Mouse (Mus musculus) lung, postnatal 10 days (tissue): ENCODE data around the gene Gnb3.
"Not testable (repeated sequence)": the region's sequence is repeated elsewhere in the genome, so short reads cannot be mapped to it uniquely, and the experiment has no call there.

Source experiments
- DNase-seq: peaks from one replicate; pipeline ENCODE4 v3.0.0; 2021

Gene Gnb3

GRCm38 (mm10) chr6:124856916-124857839, 17.1 kb upstream of the Gnb3 start, which contains the start of gene P3h3:
Gene P3h3 (minus strand): TSS chr6:124857752.
- peak; percentile 90 for DNase-seq

- DNase-seq, result no peak
These were observed 16.2 kb upstream of the Gnb3 start for GRCm38 (mm10) chr6:124856321-124856720.

DNA sequence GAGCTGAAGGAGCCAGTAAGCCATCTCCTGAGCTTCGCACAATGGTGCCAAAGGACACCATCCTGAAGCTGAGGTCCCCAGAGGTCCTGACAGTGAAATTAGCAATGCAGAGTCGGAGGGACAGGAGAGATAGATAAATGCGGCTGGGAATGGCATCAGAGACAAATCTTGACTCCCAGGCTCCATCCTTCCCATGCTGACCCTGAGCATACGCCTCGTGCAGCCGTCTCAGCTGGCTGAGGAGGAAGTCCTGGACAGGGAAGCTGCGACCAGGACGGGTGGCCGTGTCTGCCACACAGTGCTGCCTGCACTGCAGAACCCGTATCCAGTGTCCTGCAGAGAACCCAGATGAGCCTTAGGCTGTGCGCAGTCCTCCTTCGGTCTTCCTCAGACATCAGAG, 14.6 kb upstream of the Gnb3 start:
- DNase-seq, result no peak

DNA sequence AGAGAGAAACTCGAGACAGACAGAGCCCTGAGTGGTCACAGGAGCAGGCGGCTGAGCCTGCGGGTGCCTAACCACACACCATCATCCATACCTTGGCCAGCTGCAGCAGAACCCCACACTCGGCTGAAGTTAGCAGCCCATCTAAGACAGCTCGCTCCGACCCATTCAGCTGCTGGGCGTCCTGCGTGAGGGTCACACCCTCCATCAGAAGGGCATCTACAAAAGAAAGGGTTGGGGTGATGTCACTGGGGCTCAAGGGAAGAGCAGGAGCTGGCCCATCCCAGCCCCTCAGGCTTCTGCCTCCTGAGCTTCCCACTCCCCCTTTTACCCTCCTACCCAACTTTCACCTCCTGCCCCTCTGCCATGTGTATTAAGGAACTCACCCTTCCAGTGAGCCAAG, 10.5 kb upstream of the Gnb3 start:
- DNase-seq, result no peak

DNA sequence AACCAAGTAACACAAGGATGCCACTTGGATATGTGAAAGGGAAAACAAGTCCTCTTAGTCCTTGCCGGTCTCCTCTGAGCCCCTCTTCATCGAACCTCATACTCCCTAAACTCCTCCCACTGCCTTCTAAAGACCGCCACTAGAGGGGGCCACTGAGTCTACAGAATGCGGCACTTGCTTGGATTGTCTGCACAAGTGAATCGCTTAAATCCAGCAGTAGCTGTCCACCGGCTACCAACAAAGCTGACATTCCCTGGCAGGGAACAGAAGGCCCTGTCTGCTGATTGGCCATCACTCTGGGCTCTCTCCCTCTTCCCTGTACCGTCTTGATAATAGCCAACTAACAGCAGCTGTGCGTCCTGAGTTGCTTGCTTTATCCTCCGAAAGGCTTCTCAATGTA, 7.2 kb upstream of the Gnb3 start:
- peak; percentile 96 for DNase-seq

GRCm38 (mm10) chr6:124839805-124840204, 270 bp downstream of the Gnb3 start:
- DNase-seq, result no peak

DNA sequence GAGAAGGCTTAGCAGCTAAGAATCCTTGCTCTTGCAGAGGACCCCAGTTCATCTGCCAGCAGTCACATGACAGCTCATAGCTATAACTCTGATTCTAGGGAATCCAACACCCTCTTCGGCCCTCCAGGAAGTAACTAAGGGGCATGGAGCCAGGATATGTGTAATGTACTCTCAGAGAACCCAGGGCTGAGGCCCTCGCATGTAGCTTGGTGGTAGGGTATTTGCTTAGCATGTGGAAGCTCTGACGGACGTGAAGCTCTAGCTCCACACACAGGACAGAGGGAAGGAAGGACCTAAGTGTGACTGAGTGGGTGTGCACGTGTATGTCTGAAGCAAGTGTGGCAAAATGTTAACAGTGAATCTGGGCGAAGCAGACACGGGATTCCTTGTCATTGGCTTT, 3.7 kb downstream of the Gnb3 start:
- peak; percentile 51 for DNase-seq

DNA sequence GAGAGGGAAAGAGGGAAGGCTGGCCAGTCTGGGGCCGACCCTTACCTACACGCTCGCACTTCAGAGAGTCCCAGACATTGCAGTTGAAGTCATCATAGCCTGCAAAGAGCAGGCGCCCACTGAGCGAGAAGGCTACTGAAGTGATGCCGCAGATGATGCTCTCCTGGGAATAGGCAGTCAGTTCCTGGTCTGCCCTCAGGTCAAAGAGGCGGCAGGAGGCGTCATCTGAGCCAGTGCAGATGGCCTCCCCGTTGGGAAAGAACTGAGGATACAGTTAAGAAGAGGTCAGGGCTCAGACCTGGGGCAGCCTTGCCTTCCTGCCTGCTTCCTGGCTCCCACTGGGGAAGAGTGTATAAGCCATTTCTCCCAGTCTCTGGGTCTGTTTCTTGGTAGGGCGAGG, 4.5 kb downstream of the Gnb3 start:
- DNase-seq, result peak; percentile 72

GRCm38 (mm10) chr6:124834512-124835081, 5.5 kb downstream of the Gnb3 start:
- DNase-seq, result no peak

GRCm38 (mm10) chr6:124831649-124832048, 8.4 kb downstream of the Gnb3 start:
- DNase-seq, result no peak

DNA sequence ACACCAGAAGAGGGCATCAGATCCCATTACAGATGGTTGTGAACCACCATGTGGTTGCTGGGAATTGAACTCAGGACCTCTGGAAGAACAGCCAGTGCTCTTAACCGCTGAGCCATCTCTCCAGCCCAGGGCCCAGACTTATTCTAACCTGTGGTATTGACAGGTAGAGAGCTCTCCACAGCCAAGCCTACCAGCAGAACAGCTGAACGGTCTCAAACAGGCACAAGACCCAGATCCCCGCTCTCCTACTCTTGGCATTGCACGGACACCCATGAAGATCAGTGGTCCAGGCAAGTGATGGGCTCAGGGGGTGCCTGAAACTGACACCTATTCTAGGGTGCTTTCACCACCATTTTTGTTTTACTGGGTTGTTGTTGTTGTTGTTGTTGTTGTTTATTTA, 8.9 kb downstream of the Gnb3 start:
- DNase-seq, result not testable (repeated sequence)

GRCm38 (mm10) chr6:124829799-124830700, 10.0 kb downstream of the Gnb3 start:
- peak; percentile 96 for DNase-seq

DNA sequence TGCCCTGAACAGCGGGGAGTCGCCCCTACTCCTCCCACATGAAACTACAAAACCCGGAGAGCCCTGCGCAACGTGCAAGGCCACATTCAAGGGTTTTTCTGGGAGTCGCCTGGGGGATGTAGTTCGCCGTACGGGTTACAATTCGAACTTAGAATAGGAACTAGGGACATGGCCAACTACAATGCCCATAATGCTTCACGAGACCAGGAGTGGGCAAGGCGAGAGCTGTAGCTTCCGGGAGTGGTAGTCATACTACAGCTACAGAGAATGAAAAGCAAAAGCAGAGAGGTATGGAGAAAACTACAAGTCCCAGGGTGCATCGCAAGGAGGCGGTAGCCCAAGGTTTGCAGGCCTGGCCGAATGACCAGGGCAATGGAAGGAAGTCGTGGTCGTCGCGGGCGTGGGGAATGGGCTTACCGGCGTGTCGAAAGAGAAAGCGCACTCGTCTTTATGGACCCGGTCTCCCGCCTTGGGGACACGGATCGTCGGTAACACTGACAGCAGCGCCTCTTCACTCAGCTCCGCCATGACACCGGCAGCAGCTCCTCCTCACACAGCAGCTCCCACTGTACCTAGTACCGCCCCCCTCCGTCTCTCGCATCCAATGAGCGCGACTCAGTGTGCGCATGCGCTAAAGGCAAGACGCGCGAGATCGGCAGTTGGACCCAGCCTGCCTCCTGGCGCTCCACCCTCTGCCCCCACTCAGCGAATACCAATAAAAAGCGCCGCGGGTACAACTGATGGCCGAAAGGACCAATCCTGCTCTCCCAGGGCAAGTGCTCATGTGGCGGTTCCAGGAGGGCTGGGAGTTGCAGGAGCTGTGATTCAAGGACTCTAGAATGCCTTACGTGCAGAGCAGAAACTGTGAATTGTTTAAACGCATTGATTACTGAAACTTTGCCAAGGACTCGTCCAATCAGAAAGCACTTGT, 10.9 kb downstream of the Gnb3 start, which contains the start of the genes Usp5 and Cdca3:
Gene Usp5 (minus strand): TSS at position 617 of the 931 bp plus-strand sequence.
Gene Cdca3 (plus strand): TSS at position 680 of the 931 bp plus-strand sequence.
- DNase-seq, result peak; percentile 100

GRCm38 (mm10) chr6:124828101-124828592, 11.9 kb downstream of the Gnb3 start:
- peak; percentile 76 for DNase-seq

- no peak for DNase-seq
These were observed 18.0 kb downstream of the Gnb3 start for GRCm38 (mm10) chr6:124822049-124822448.

GRCm38 (mm10) chr6:124820891-124821290, 19.2 kb downstream of the Gnb3 start:
- no peak for DNase-seq

- no peak for DNase-seq
These were observed 22.1 kb downstream of the Gnb3 start for GRCm38 (mm10) chr6:124817971-124818370.

DNA sequence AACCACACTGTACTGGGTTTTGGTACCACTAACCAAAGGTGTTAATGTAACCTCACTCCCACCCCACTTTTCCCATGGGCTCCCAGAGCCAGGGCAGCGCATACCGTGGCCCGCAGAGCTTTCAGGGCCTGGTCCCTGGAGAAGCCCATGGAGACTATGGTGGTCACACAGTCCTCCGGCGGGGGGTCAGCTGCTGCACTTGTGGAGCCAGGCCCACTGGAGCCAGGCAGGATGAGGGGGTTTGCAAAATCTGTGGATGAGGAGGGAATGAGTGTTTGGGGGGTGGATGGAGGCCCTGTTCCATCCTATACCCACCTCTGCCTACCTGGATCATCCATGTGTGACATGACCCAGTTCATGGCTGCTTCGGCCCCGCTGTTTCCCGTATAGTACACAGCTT, 22.5 kb downstream of the Gnb3 start:
- no peak for DNase-seq

- no peak for DNase-seq
These were observed 22.9 kb downstream of the Gnb3 start for GRCm38 (mm10) chr6:124817125-124817524.

- DNase-seq, result no peak
These were observed 23.5 kb downstream of the Gnb3 start for GRCm38 (mm10) chr6:124816611-124817010.
